Mouse (Mus musculus) 3134 (cell line): ENCODE results near the gene Zfp62.

Source experiments
- DNase-seq: peaks from one replicate; pipeline ENCODE4 v3.0.0-alpha.2; 2011; ENCODE audit warnings: low spot score; ENCODE audit not compliant: insufficient read length; ENCODE audit errors: extremely low read depth

Zfp62 gene

GRCm38 (mm10) chr11:49267970-49268579 is 65.0 kb downstream of the Zfp62 start:
- DNase-seq: no peak
